Mouse (Mus musculus): ENCODE data around the gene Gm49486. TPM values are rescaled to one million over a fixed set of nuclear protein-coding genes. Genes with fewer than 3 reads are reported as not detected.

Gene Gm49486
- total RNA-seq (2018; cell fraction: chromatin; rRNA removed), result 1 to 10 TPM in 4 of 26 experiments, under 1 TPM in 6, not detected in 16; 0.36 to 1.3 (median 0.92) TPM
- under 1 TPM in 2 of 26 experiments, not detected in 24; 0.05 to 0.11 TPM for total RNA-seq (2018; cell fraction: cytosol; rRNA removed)
- 1 to 10 TPM in 1 of 26 experiments, under 1 TPM in 10, not detected in 15; 0.24 to 1.0 (median 0.31) TPM for total RNA-seq (2018; cell fraction: nucleus; rRNA removed)
- polyA plus RNA-seq (2018), result not detected in 3 replicates

DNA sequence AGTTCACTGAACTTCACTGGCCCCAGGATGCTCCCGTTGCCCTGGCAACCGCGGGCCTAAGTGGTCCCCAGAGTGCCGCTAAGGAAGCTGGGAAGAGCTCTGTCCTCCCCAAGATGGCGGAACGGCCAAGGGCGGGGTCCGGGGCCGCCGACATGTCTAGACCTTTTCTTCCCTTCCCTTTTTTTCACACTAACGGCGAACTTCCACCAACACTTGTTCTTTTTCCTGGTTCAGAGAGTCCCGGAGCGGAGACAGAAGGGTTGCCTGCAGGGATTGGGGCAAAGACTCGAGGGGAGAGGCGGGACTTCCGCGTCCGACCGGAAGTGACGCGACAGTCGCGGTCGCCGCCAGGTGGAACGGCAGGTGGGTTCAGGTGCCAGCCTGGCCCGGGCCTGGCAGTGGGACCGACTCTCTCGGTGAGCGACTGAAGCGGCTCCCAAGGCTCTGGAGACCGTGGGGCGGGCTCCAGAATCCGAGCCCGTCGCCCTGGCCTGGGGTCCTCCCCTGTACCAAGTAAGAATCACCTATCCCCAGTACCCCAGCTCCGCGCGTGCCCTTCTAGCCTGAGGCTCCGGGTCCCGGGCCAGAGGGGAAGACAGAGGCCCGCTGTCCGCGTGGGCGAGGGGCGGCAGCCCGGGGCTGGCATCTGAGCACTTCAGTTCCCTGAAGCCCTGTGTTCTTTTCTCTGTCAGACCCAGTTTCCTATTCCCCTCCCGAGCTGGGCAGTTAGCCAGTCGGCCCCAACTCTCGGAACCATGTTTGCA, at the start of gene Gm49486, which contains the start of gene Pick1:
Gm49486 (plus strand) TSS at position 334 of the 764 bp plus-strand sequence.
Pick1 (plus strand) TSS at position 116 of the 764 bp plus-strand sequence.
- H3K4me3 ChIP-seq (ENCODE audit: inconsistent target), result peak within 1 kb of the TSS; percentile 47
- H3K36me3 ChIP-seq (ENCODE audit: inconsistent target), result no peaks in the 10 kb centered on the region
- no peaks in the 10 kb centered on the region for H3K79me2 ChIP-seq (ENCODE audit: inconsistent target)
- peak within 1 kb of the TSS; percentile 61 for H3K27ac ChIP-seq
- WGBS (ENCODE audit: missing documents), result 3% methylated on average over 50 of the region's 51 CpGs

DNA sequence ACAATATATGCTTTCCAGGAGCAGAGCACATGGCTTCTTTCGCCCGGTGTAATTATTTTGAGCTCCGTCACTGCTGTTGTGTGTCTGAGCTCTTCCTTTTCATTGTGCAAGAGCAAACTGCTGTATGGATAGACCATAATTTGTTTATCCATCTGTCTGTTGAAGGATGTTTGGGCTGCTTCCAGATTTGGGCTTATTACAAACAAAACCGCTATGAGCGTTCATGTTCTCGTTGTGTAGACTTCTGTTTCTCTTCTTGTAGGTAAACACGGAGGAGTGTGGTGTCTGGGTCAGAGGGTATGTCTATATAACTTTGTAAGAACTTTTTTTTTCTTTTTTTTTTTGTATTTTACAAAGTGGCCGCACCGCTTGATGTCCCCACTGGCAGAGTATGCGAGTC, 44.0 kb upstream of the Gm49486 start:
- H3K27ac ChIP-seq, result no peak overlapping the region

DNA sequence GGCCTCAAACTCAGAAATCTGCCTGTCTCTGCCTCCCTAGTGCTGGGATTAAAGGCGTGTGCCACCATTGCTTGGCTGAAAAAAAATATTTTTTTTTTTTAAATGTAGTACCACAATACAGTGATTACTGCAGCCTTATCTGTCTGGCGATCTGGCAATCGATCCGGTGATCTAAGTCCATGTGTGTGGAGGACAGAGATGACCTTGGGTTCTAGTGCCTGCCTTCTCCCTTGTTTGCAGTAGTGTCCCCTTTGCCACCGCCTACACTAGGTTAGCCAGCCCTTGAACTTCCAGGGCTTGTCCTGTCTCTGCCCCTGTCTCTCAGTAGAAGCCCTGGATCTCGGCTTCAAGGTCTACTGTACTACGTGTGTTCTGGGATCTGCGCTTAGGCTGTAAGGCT, 41.4 kb upstream of the Gm49486 start:
- WGBS (ENCODE audit: missing documents), result 92% methylated on average over 8 of the region's 8 CpGs
- no peaks in the 10 kb centered on the region for H3K36me3 ChIP-seq (ENCODE audit: inconsistent target)
- no peak overlapping the region for H3K4me3 ChIP-seq (ENCODE audit: inconsistent target)
- H3K79me2 ChIP-seq (ENCODE audit: inconsistent target), result no peaks in the 10 kb centered on the region
- no peak overlapping the region for H3K27ac ChIP-seq

More for the DNA sequence above, 44.0 kb upstream of the Gm49486 start:
- H3K79me2 ChIP-seq (ENCODE audit: inconsistent target), result no peaks in the 10 kb centered on the region
- H3K4me3 ChIP-seq (ENCODE audit: inconsistent target), result no peak overlapping the region
- H3K36me3 ChIP-seq (ENCODE audit: inconsistent target), result no peaks in the 10 kb centered on the region
- WGBS (ENCODE audit: missing documents), result 93% methylated on average over 10 of the region's 10 CpGs

DNA sequence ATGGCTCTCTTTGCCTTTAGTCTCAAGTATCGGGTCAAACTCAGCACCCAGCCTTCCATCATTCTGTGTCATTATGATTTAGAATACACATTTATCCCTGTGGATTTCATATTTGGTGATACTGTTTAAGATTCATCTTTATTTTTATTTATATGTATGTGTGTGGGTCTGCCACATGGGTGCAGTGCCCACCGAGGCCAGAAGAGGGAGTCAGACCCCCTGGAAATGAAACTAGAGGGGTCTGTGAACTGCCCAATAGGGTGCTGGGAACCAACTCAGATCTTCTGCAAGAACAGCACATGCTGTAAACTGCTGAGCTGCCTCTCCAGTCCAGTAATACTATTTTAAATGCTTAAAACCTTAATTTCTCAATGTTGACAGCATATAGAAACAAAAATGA, 37.8 kb upstream of the Gm49486 start:
- Histone ChIP-seq H3K36me3 (ENCODE audit: inconsistent target) (no peaks in the 10 kb centered on the region), H3K79me2 (ENCODE audit: inconsistent target) (no peaks in the 10 kb centered on the region), H3K4me3 (ENCODE audit: inconsistent target) (no peak overlapping the region), H3K27ac (no peak overlapping the region)
- WGBS (ENCODE audit: missing documents), result 100% methylated on average over 2 of the region's 2 CpGs

DNA sequence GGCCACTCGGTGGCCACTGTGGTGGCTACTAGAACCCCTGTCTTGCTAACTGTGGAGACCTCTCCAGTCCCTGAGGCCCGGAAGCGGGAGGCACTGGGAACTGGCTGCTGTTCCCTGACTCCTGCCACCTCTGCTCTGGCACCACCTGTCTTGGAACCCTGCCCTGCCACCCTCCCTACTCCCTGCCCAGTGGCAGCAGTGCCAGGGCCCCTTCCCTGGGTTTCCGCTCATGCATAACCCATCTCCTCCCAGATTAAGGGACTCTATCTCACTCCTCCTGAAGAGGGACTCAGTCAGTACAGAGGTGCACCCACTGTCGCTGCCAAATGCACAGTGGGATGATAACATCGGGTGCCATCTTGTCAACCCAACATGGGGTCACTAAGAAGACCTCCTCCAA, 36.7 kb upstream of the Gm49486 start:
- Histone ChIP-seq H3K79me2 (ENCODE audit: inconsistent target) (no peaks in the 10 kb centered on the region), H3K36me3 (ENCODE audit: inconsistent target) (no peaks in the 10 kb centered on the region), H3K4me3 (ENCODE audit: inconsistent target) (no peak overlapping the region), H3K27ac (no peak overlapping the region)
- WGBS (ENCODE audit: missing documents), result 94% methylated on average over 6 of the region's 6 CpGs

DNA sequence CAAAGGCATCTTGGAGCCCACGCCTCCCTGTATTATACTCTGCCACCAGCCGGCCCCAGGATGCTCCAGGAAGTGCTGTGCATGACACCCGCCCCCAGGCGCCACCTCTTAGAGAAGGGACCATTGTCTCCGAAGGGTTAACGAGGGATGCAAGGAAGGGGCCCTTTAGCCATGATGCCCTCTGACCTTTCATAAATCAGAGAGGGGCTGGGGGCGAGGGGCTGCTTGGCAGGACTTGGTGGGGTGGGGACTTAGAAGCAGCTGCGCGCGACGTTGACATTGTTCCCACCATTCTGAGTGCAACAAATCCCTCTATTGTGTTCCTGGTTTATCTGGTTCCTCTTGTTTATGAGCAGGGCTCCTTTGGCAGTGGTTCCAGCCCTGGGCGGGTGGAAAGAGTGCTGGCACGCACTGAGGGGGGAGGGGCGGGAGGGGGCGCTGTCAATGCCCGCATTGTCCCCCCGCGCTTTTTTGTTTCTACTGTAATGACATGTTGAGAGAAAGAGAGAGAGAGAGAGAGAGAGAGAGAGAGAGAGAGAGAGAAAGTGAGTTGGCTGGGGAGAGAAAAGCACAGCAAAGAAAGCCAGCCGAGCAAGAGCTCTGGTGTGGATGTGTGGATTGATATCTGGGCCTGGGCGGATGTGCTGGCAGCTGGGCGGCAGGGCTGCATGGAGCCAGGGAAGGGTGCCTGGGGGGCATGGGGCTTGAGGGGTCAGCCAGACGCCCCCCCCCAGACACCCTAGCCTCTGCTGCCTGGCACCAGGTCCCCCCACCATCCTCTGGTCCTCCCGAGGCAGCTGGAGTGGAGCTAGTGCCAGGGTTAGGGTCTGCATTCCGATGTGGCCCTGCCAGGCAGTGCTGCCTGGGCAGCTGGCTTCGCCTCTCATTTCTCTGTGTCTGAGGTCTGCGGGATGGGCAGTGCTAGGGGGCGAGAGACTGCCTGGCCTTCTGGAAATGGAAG, 36.0 kb upstream of the Gm49486 start:
- Histone ChIP-seq H3K27ac (no peak overlapping the region), H3K79me2 (ENCODE audit: inconsistent target) (no peaks in the 10 kb centered on the region)
- 81% methylated on average over 24 of the region's 27 CpGs for WGBS (ENCODE audit: missing documents)

DNA sequence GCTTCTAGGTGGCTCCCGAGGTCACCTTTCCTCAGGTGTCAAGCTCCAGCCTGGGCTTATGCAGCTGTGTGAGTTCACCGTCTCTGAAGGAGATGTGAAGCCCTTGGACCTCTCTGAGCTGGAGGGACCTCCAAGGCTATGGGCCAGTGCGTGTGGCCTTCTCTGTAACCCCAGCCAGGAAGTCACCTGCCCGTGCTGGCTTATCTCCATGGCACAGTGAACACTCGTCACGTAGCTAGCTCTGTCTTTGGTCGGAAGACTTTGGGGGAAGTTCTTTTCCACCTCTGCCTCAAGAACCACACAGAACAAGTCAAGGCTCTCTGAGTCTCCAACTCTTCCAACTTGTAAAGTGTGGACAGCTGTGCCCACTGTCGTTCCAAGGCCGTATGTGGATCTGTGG, 35.1 kb upstream of the Gm49486 start:
- Histone ChIP-seq H3K4me3 (ENCODE audit: inconsistent target) (no peak overlapping the region), H3K79me2 (ENCODE audit: inconsistent target) (no peaks in the 10 kb centered on the region), H3K36me3 (ENCODE audit: inconsistent target) (no peaks in the 10 kb centered on the region), H3K27ac (no peak overlapping the region)
- 26% methylated on average over 9 of the region's 9 CpGs for WGBS (ENCODE audit: missing documents)

More for the DNA sequence above, 36.0 kb upstream of the Gm49486 start:
- Histone ChIP-seq H3K4me3 (ENCODE audit: inconsistent target) (no peak overlapping the region), H3K36me3 (ENCODE audit: inconsistent target) (no peaks in the 10 kb centered on the region)

DNA sequence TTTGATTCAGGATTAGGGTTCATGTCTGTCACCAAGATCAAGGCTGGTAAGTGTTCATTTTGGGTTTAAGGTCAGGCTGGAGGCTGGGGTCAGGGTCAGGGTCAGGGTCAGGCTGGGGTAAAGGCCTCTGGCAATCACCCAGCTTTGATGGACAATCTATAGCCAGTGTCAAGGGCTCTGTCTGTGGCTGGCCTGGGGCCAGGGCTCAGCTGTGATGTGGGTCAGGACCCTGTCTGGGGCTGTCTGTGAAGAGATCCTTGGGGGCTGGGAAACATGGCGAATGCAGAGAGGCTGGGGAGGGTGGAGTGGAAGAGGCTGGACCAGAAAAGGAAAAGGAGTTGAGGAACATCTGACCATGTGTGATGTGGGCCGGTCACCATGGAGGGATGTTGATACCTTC, 34.2 kb upstream of the Gm49486 start:
- Histone ChIP-seq H3K36me3 (ENCODE audit: inconsistent target) (no peaks in the 10 kb centered on the region), H3K27ac (no peak overlapping the region), H3K79me2 (ENCODE audit: inconsistent target) (no peaks in the 10 kb centered on the region), H3K4me3 (ENCODE audit: inconsistent target) (no peak overlapping the region)
- WGBS (ENCODE audit: missing documents), result 87% methylated on average over 2 of the region's 2 CpGs

DNA sequence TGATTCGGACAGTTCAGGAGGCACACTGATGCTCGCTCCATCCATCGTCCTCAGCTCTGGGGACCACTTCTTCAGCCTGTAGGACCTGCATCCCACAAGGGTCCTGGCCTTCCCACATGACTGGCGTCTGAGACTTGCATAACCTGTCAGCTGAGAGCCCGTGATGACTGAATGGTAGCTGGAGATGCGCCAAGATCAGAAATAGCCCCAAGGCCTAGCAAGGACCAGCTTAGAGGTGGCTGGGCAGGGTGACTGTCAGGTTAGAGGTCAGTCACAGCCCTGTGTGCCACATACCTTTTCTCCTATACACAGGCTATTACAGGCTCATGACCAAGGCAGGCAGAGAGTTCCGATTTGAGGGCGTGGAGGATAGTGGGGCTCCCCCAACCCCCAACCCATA, 33.7 kb upstream of the Gm49486 start:
- no peak overlapping the region for H3K4me3 ChIP-seq (ENCODE audit: inconsistent target)
- 83% methylated on average over 8 of the region's 8 CpGs for WGBS (ENCODE audit: missing documents)
- no peaks in the 10 kb centered on the region for H3K79me2 ChIP-seq (ENCODE audit: inconsistent target)
- H3K27ac ChIP-seq, result no peak overlapping the region
- no peaks in the 10 kb centered on the region for H3K36me3 ChIP-seq (ENCODE audit: inconsistent target)

DNA sequence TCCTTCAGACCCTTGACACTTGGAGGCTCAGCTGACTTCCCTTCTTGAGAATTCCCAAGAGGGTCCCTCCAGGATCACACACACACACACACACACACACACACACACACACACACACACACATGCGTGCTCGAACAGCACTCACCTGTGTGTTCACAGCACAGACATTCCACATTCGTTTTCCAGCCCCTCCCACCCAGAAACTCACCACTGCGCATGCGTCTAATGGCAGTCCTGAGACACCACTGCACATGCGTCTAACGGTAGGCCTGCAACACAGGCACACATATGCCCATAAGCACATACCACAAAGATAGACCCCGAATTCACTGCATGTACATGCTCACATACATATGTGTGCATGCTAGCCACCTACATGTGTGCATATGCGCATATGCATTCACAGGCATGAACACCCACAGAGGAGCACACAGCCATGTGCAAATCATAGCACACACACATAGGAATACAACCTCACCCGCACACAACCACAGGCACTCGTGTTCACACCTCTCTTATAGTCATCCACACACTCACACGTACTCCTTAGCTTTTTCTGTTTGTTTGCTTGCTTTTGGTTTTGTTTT, 29.7 kb upstream of the Gm49486 start:
- H3K27ac ChIP-seq, result no peak overlapping the region
- 91% methylated on average over 11 of the region's 12 CpGs for WGBS (ENCODE audit: missing documents)
- H3K79me2 ChIP-seq (ENCODE audit: inconsistent target), result no peaks in the 10 kb centered on the region
- no peaks in the 10 kb centered on the region for H3K36me3 ChIP-seq (ENCODE audit: inconsistent target)
- H3K4me3 ChIP-seq (ENCODE audit: inconsistent target), result no peak overlapping the region

DNA sequence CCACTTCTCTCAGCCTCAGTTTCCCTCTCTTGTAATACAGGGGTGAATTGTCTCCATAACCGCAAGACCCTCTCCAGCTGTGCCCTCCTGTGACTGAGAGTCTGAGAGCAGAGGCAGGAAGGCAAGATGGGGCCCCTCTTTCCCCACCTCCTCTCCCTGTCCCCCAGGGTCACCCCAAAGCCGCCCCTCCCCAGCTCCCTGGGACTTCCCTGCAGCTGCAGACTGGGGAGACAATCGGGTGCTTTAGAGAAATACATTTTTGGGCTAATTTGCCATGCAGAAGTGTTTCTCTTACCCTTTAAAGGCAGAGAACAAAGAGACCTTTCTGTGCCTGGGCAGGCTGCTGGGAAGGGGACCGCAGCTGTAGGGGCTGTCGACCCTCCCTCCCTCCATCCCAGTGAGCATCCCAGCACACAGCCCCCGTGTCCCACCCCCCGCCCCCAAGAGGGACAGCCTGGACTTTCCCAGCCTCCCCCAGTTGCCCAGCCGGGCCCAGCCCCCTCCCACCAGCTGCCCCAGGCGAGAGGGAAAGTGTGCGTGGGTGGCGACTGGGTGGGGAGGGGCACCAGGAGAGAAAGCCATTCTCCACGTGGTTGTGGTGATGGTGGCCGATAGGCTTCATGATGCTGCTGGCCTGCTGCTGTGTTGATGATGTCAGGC, 27.6 kb upstream of the Gm49486 start:
- WGBS (ENCODE audit: missing documents), result 44% methylated on average over 12 of the region's 13 CpGs
- H3K79me2 ChIP-seq (ENCODE audit: inconsistent target), result no peaks in the 10 kb centered on the region

DNA sequence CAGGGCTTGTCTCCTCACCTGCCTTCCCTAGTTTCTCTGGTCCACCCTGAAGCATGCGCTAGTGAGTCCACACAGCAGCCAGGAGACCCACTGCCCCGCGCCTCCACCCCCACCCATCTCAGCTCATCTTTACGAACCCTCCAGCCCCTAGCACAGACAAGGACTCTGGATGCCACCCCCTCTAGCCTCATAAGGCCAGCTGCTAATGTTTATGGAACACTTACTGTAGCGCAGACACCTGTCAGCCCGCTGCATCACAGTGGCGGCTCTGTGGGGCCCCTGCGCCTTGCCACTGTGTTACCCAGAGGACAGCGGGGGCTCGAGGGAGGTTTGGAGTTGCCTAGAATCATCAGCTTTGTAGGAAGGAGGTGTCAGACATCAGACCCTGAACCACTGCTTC, 26.6 kb upstream of the Gm49486 start:
- Histone ChIP-seq H3K79me2 (ENCODE audit: inconsistent target) (no peaks in the 10 kb centered on the region), H3K27ac (no peak overlapping the region), H3K4me3 (ENCODE audit: inconsistent target) (no peak overlapping the region), H3K36me3 (ENCODE audit: inconsistent target) (no peaks in the 10 kb centered on the region)
- WGBS (ENCODE audit: missing documents), result 85% methylated on average over 10 of the region's 10 CpGs

More for the DNA sequence above, 27.6 kb upstream of the Gm49486 start:
- no peak overlapping the region for H3K27ac ChIP-seq
- H3K36me3 ChIP-seq (ENCODE audit: inconsistent target), result no peaks in the 10 kb centered on the region
- no peak overlapping the region for H3K4me3 ChIP-seq (ENCODE audit: inconsistent target)

DNA sequence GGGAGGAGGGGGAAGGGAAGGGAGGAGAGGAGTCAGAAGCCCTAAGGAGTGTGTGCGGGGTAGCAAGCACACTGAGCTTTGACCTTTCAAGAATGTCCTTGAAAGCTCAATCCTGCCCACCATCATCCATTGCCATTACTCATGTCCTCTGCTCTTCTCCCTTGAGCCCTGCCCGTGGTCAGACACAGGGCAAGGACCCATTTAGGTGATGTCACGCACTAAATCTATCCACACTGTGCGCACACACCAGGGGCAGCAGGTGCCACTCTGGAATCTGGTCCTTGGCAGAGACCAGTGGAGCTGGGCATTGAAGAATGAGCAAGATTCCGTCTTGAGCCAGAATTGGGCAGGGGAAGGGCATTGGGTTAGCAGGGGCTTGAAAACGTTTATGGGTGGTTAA, 21.0 kb upstream of the Gm49486 start:
- H3K27ac ChIP-seq, result no peak overlapping the region
- 79% methylated on average over 5 of the region's 6 CpGs for WGBS (ENCODE audit: missing documents)
- H3K4me3 ChIP-seq (ENCODE audit: inconsistent target), result no peak overlapping the region
- H3K79me2 ChIP-seq (ENCODE audit: inconsistent target), result peaks cover 6% of the 10 kb centered on the region; the same call in 1 of the 2 replicates
- H3K36me3 ChIP-seq (ENCODE audit: inconsistent target), result no peaks in the 10 kb centered on the region

All from macrophage (primary cell).